Mouse (Mus musculus): ENCODE results near the gene Keg1. TPM values are rescaled to one million over a fixed set of nuclear protein-coding genes. Genes with fewer than 3 reads are reported as not detected.

Keg1 gene
- total RNA-seq, 4 experiments from 2014 or later: not detected

GRCm38 (mm10) chr19:12762212-12763130 is 66.9 kb downstream of the Keg1 start:
- no peak for DNase-seq (ENCODE audit: low spot score)

GRCm38 (mm10) chr19:12765308-12765707 is 69.7 kb downstream of the Keg1 start, which contains the start of gene Cntf:
Gene Cntf, minus strand, starts transcription at chr19:12765632.
- no peak for DNase-seq (ENCODE audit: low spot score)

Other genes starting within 250 kb of the Keg1 start
- gene Mpeg1, start 235.0 kb upstream of the Keg1 start, total RNA-seq (2022): 10 to 100 TPM in 1 of 4 experiments, 1 to 10 TPM in 3; 5.5 to 14.8 (median 6.2) TPM
- 1 to 10 TPM; 4.1 to 5.4 (median 4.7) TPM for gene Dtx4, start 194.3 kb upstream of the Keg1 start, total RNA-seq (2022)
- 1 to 10 TPM; 2.6 to 6.7 (median 3.8) TPM for gene Fam111a, start 150.0 kb upstream of the Keg1 start, total RNA-seq (2022)
- not detected for gene Gm4952, start 95.8 kb upstream of the Keg1 start, total RNA-seq (2022)
- gene Glyat, start 62.5 kb upstream of the Keg1 start, total RNA-seq (2022): not detected
- gene Olfr1442, start 25.3 kb upstream of the Keg1 start, total RNA-seq (2022): not detected
- gene Olfr1443, start 17.7 kb upstream of the Keg1 start, total RNA-seq (2022): not detected
- 1 to 10 TPM in 1 of 4 experiments, under 1 TPM in 3; 0.52 to 1.9 (median 0.95) TPM for gene Cntf, start 69.8 kb downstream of the Keg1 start, total RNA-seq (2022)
- gene Zfp91, start 100.3 kb downstream of the Keg1 start, total RNA-seq (2022): 10 to 100 TPM; 75.1 to 88.7 (median 81.0) TPM
- 1 to 10 TPM in 1 of 4 experiments, under 1 TPM in 3; 0.60 to 1.1 (median 0.71) TPM for gene Lpxn, start 100.4 kb downstream of the Keg1 start, total RNA-seq (2022)
- gene Gm5244, start 150.9 kb downstream of the Keg1 start, total RNA-seq (2022): not detected
- gene Olfr1444, start 161.5 kb downstream of the Keg1 start, total RNA-seq (2022): not detected
- gene Olfr1445, start 188.1 kb downstream of the Keg1 start, total RNA-seq (2022): not detected
- gene Olfr1446, start 197.7 kb downstream of the Keg1 start, total RNA-seq (2022): not detected
- gene Olfr1447, start 208.0 kb downstream of the Keg1 start, total RNA-seq (2022): not detected
- not detected for gene Olfr1448, start 228.6 kb downstream of the Keg1 start, total RNA-seq (2022)
- not detected for gene Olfr1449, start 235.1 kb downstream of the Keg1 start, total RNA-seq (2022)

Data from heart, adult 8-10 months (tissue).